Mouse (Mus musculus): Measurements from ENCODE around the gene Plcxd1. TPM values are rescaled to one million over a fixed set of nuclear protein-coding genes. Genes with fewer than 3 reads are reported as not detected.
"Not testable (repeated sequence)": the region's sequence is repeated elsewhere in the genome, so short reads cannot be mapped to it uniquely, and the experiment has no call there.

Gene Plcxd1
- polyA plus RNA-seq (2014; fragmentation: Nextera tagmentation; extraction: Ambion mirVana) = 2.2 TPM in 2 replicates

DNA sequence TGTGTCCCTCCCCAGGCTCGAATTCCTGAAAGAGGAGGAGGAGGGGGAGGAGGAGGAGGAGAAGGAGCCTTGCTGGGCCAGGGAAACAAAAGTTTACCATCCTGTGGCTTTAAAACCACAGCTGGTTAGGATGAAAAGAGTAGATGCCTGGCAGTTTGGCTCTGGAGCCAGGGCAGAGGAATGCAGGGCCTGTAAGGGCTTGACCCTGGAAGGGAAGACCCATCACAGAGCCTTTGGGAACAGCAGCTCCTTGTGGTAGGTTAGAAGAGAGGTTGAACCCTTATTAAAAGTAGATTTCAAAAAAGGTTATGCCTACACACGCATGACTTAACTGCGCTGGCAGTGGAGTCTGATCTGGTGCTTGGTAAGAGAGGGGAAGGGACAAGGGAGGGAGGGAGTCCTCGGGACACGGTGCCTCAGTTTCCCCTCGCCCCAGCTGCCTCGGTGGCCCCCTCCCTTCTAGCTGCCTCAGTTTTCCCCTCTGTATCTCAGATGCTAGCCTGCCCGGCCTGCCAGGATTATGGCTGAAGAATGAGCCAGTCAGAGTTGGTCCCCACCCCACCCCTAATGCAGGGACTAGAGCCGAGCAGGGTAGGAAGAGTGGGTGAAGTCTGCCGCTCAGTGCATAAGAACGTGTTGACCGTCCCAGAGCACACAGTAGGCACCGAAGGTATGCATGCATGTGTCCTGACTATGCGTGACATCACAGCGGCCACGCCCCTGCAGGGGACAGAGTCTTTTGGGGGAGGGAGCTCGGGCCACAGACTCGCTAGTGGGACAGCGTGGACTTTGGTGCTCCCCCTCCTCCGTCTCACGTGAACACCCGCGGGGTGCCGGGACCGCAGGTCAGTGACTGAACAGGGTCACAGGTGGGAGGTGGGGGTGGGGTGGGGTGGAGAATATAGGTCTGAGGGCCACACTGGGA is at the start of gene Plcxd1:
TSS of gene Plcxd1 (plus strand) at position 314 of the 925 bp plus-strand sequence.
- Histone ChIP-seq H3K9ac (0 out of 2 replicates have a peak within 1 kb of the TSS, but pooled peaks have one; percentile 9), H3K4me3 (ENCODE audit: low read depth, low read length) (peak within 1 kb of the TSS; percentile 31; the same call in 1 of the 2 replicates), H3K9me3 (ENCODE audit: low read depth, low read length) (no peaks in the 10 kb centered on the region), H3K4me2 (peak within 1 kb of the TSS; percentile 66), H3K27ac (ENCODE audit: low read depth) (peak within 1 kb of the TSS; percentile 90), H3K36me3 (ENCODE audit: insufficient read depth) (peaks cover 22% of the 10 kb centered on the region), H3K4me1 (ENCODE audit: insufficient read depth) (peaks cover 15% of the 10 kb centered on the region), H3K27me3 (ENCODE audit: insufficient read depth, low read length) (no peaks in the 10 kb centered on the region)
- peak; percentile 34; the same call in 1 of the 2 replicates for TF ChIP-seq CTCF (IDR thresholded peaks at IDR 0.05; ENCODE audit: low read depth)
- DNase-seq = no peak
- WGBS = 7% methylated on average over 25 of the region's 25 CpGs
- ATAC-seq (ENCODE audit: insufficient read depth) = peak; percentile 33; the same call in 1 of the 2 replicates

DNA sequence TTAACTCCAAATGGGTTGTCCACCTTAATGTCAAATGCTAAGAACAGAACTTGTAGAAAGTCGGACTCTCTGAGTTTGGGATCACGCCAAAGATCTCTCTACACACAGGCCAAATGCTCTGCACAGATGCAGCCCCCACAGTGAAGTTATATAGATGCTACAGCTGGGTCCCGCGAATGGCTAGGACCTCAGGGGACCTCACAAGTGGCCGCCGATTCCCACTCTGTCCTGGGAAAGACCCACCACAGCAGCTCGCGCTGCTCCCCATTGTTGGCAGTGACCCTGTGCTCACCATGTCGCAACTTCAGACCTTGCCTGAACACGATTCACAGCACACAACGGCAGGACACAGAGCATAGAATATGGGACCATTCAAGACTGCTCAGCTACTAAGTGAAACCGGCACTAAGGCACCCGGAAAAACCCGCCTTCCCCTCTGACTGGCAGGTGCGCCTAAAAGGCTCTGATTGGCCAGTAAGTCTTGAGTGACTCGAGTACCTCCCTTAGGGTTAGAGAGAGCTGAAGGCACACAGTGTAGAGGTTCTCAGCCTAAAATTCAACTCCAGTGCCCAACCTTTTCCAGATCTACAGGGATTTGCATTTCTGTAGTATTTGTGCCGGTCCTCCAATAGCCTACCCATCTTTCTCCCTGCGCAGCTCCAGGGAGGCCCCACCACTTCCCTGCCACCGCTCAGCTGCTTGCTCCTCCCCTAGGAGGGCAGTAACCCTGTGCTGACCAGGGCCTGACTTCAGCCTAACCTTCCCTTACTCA is 41.9 kb upstream of the Plcxd1 start:
- no peaks in the 10 kb centered on the region for H3K27me3 ChIP-seq (ENCODE audit: insufficient read depth, low read length)
- WGBS = under 1% methylated on average over 19 of the region's 19 CpGs
- H3K27ac ChIP-seq (ENCODE audit: low read depth) = peak overlapping the region; percentile 63; the same call in 1 of the 2 replicates
- peak overlapping the region; percentile 60 for H3K4me2 ChIP-seq
- ATAC-seq (ENCODE audit: insufficient read depth) (peak; percentile 100), DNase-seq (peak; percentile 84)
- H3K36me3 ChIP-seq (ENCODE audit: insufficient read depth) = no peaks in the 10 kb centered on the region
- TF ChIP-seq CTCF (IDR thresholded peaks at IDR 0.05; ENCODE audit: low read depth) = no peak
- H3K4me1 ChIP-seq (ENCODE audit: insufficient read depth) = no peaks in the 10 kb centered on the region
- no peaks in the 10 kb centered on the region for H3K9me3 ChIP-seq (ENCODE audit: low read depth, low read length)
- H3K9ac ChIP-seq = peak overlapping the region; percentile 57
- peak overlapping the region; percentile 54 for H3K4me3 ChIP-seq (ENCODE audit: low read depth, low read length)

DNA sequence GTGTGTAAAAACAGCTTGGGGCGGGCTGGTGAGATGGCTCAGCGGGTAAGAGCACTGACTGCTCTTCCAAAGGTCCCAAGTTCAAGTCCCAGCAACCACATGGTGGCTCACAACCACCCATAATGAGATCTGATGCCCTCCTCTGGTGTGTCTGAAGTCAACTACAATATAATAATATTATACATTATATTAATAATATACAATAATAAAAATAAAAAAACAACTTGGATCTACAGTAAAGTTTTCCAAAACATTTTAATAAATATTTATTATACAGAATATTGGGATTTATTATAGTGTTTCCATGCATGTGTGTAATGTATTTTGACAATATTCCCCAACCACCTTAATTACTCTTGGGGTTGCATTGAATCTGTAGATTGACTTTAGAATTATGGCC is 27.4 kb upstream of the Plcxd1 start, which contains the start of gene Gm17655:
TSS of gene Gm17655 (minus strand) at position 101 of the 400 bp plus-strand sequence.
- peaks cover 14% of the 10 kb centered on the region for H3K9me3 ChIP-seq (ENCODE audit: low read depth, low read length)
- not testable (repeated sequence) for H3K4me1 ChIP-seq (ENCODE audit: insufficient read depth); ATAC-seq (ENCODE audit: insufficient read depth); H3K36me3 ChIP-seq (ENCODE audit: insufficient read depth); H3K4me3 ChIP-seq (ENCODE audit: low read depth, low read length); DNase-seq; H3K4me2 ChIP-seq; H3K27me3 ChIP-seq (ENCODE audit: insufficient read depth, low read length); H3K9ac ChIP-seq; H3K27ac ChIP-seq (ENCODE audit: low read depth)
- 80% methylated on average over 2 of the region's 2 CpGs for WGBS

DNA sequence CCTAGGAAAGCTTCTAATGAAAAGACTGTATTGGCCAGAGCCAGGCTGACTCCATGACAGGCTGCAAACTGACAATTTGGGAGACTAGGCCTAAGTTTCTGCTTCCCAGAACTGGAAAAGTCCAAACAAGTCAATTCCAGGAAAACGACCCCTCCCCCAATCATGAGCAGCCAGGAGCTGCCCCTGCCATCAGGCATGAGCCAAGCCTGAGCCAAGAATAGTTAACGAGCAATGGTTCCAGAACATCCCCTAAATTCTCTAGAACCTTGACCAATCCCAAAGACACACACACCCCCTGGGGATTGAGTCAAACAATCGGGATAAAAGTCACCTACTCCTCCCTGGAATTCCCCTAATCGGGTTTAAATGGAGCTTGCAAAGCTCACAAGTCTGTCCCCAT is 16.8 kb upstream of the Plcxd1 start:
- WGBS = 78% methylated on average over 4 of the region's 4 CpGs
- no peak overlapping the region for H3K4me3 ChIP-seq (ENCODE audit: low read depth, low read length)
- no peak overlapping the region for H3K4me2 ChIP-seq
- TF ChIP-seq CTCF (IDR thresholded peaks at IDR 0.05; ENCODE audit: low read depth) = no peak
- ATAC-seq (ENCODE audit: insufficient read depth) (no peak), DNase-seq (no peak)
- no peaks in the 10 kb centered on the region for H3K4me1 ChIP-seq (ENCODE audit: insufficient read depth)
- no peak overlapping the region for H3K9ac ChIP-seq
- peaks cover 21% of the 10 kb centered on the region for H3K9me3 ChIP-seq (ENCODE audit: low read depth, low read length)
- H3K27ac ChIP-seq (ENCODE audit: low read depth) = no peak overlapping the region
- H3K36me3 ChIP-seq (ENCODE audit: insufficient read depth) = 0 out of 2 replicates have a peak, but pooled peaks cover 3% of the 10 kb centered on the region
- H3K27me3 ChIP-seq (ENCODE audit: insufficient read depth, low read length) = no peaks in the 10 kb centered on the region

DNA sequence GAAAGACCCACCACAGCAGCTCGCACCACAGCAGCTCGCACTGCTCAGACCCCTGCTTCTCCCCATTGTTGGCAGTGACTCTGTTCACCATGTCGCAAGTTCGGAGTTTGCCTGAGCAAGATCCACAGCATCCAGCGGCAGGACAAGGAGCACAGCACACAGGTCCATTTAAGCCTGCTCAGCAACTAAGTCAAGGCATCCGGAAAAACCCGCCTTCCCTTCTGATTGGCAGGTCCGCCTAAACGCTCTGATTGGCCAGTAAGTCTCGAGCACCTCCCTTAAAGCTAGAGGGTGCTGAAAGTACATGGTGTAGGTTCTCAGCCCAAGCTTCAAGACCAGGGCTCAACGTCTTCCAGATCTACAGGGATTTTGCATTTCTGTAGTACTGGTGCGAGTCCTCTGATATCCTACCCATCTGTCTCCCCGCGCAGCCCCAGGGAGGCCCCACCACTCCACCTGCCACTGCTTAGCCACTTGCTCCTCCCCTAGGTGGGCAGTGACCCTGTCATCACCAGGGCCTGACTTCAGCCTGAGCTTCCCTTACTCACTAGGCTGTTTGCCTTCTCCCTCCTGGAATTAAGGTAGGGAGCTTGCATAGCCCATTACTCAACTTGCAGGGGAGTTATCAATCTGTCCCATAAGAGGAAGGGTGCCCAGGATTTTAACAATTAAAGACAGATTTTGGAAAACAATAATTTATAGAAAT is 13.5 kb upstream of the Plcxd1 start:
- no peak overlapping the region for H3K4me3 ChIP-seq (ENCODE audit: low read depth, low read length)
- ATAC-seq (ENCODE audit: insufficient read depth) (no peak; the same call in 1 of the 2 replicates), DNase-seq (no peak)
- 28% methylated on average over 14 of the region's 14 CpGs for WGBS
- H3K36me3 ChIP-seq (ENCODE audit: insufficient read depth) = no peaks in the 10 kb centered on the region
- H3K27ac ChIP-seq (ENCODE audit: low read depth) = no peak overlapping the region
- H3K4me2 ChIP-seq = no peak overlapping the region
- no peaks in the 10 kb centered on the region for H3K4me1 ChIP-seq (ENCODE audit: insufficient read depth)
- H3K9me3 ChIP-seq (ENCODE audit: low read depth, low read length) = peaks cover 1% of the 10 kb centered on the region; the same call in 1 of the 2 replicates
- H3K9ac ChIP-seq = no peak overlapping the region
- no peak for TF ChIP-seq CTCF (IDR thresholded peaks at IDR 0.05; ENCODE audit: low read depth)
- H3K27me3 ChIP-seq (ENCODE audit: insufficient read depth, low read length) = no peaks in the 10 kb centered on the region

DNA sequence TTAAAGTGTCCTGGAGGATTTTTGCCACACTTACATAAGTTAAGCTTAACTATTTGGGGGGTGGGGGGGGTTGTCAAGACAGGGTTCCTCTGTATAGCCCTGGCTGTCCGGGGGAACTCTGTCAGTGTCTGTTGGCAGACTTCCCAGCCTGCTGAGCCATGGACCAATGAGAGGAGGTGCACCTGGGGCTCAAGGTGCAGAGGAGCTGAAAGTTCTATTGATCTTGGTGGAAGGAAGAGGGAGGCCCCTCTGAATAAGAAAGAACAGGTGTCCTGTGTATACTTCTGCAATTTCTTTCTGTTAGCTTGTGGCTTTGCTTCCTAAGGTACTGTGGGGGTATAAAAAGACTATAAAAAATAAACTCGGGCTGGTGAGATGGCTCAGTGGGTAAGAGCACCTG is 8.2 kb upstream of the Plcxd1 start:
- Histone ChIP-seq H3K9ac (no peak overlapping the region), H3K27me3 (ENCODE audit: insufficient read depth, low read length) (no peaks in the 10 kb centered on the region), H3K36me3 (ENCODE audit: insufficient read depth) (no peaks in the 10 kb centered on the region), H3K4me2 (no peak overlapping the region), H3K4me1 (ENCODE audit: insufficient read depth) (no peaks in the 10 kb centered on the region), H3K4me3 (ENCODE audit: low read depth, low read length) (no peak overlapping the region), H3K9me3 (ENCODE audit: low read depth, low read length) (no peaks in the 10 kb centered on the region), H3K27ac (ENCODE audit: low read depth) (no peak overlapping the region)
- DNase-seq = no peak
- WGBS = 51% methylated on average over 2 of the region's 2 CpGs
- TF ChIP-seq CTCF (IDR thresholded peaks at IDR 0.05; ENCODE audit: low read depth) = no peak
- ATAC-seq (ENCODE audit: insufficient read depth) = no peak
